Mouse (Mus musculus): Measurements from ENCODE around the gene Gm5767. TPM values are rescaled to one million over a fixed set of nuclear protein-coding genes. Genes with fewer than 3 reads are reported as not detected.

Gm5767 gene
- total and polyA plus RNA-seq, 3 experiments = not detected

GRCm38 (mm10) chr16:8676800-8677199 lies 3.8 kb upstream of the Gm5767 start:
- H3K4me1 ChIP-seq (ENCODE audit: control insufficient read depth in 1 of 2, insufficient read depth in 2 of 2, low read length in 2 of 2) = peaks cover 13 to 43% of the 10 kb centered on the region in 2 experiments
- no peak overlapping the region for H3K27ac ChIP-seq (ENCODE audit: control insufficient read depth, low read depth, low read length)
- H3K9ac ChIP-seq (ENCODE audit: control insufficient read depth, low read depth, low read length, poor library complexity, severe bottlenecking) = no peak overlapping the region
- TF ChIP-seq CHD2 (IDR thresholded peaks at IDR 0.05; ENCODE audit: low read length) = no peak
- no peak for TF ChIP-seq NELFE (IDR thresholded peaks at IDR 0.05; ENCODE audit: low read depth, low read length)
- TF ChIP-seq MAZ (IDR thresholded peaks at IDR 0.05; ENCODE audit: low read depth, low read length) = no peak
- no peak for TF ChIP-seq EP300 (IDR thresholded peaks at IDR 0.05; ENCODE audit: low read depth in 1 of 2, low read length in 2 of 2)
- TF ChIP-seq RCOR1 (IDR thresholded peaks at IDR 0.05; ENCODE audit: low read depth, low read length) = no peak
- TF ChIP-seq HCFC1 (IDR thresholded peaks at IDR 0.05; ENCODE audit: low read depth, low read length) = no peak
- TF ChIP-seq MEF2A (IDR thresholded peaks at IDR 0.05; ENCODE audit: extremely low read depth, insufficient replicate concordance, low read depth, low read length, poor library complexity, severe bottlenecking) = no peak
- no peak for TF ChIP-seq NRF1 (IDR thresholded peaks at IDR 0.05; ENCODE audit: insufficient read depth, low read depth, low read length, poor library complexity, severe bottlenecking)
- TF ChIP-seq E2F4 (IDR thresholded peaks at IDR 0.05; ENCODE audit: borderline replicate concordance, low read depth, low read length) = no peak
- TF ChIP-seq POLR2A (IDR thresholded peaks at IDR 0.05; ENCODE audit: control insufficient read depth in 1 of 2, insufficient read depth in 1 of 2, low read depth in 1 of 2, low read length in 2 of 2, poor library complexity in 1 of 2) = no peak
- no peak for TF ChIP-seq GABPA (IDR thresholded peaks at IDR 0.05; ENCODE audit: low read depth, low read length)
- TF ChIP-seq POLR2AphosphoS5 (IDR thresholded peaks at IDR 0.05; ENCODE audit: borderline replicate concordance, low read depth, low read length) = no peak
- TF ChIP-seq BHLHE40 (IDR thresholded peaks at IDR 0.05; ENCODE audit: borderline replicate concordance, low read depth, low read length) = no peak
- TF ChIP-seq JUND (IDR thresholded peaks at IDR 0.05; ENCODE audit: low read depth, low read length) = no peak
- no peak for TF ChIP-seq MAFK (IDR thresholded peaks at IDR 0.05; ENCODE audit: borderline replicate concordance, low read depth, low read length)
- TF ChIP-seq MYC (IDR thresholded peaks at IDR 0.05; ENCODE audit: low read depth, low read length) = 0 out of 2 replicates have a peak, but pooled peaks have one; percentile 51
- TF ChIP-seq ETS1 (IDR thresholded peaks at IDR 0.05; ENCODE audit: low read depth, low read length) = no peak
- peak; percentile 77 to 98 (median 89) for TF ChIP-seq CTCF (IDR thresholded peaks at IDR 0.05 in 2 of 3, conservative IDR thresholded peaks at IDR 0.05 in 1 of 3; ENCODE audit: control insufficient read depth in 1 of 3, insufficient read depth in 1 of 3, low read depth in 2 of 3, low read length in 3 of 3, poor library complexity in 1 of 3, severe bottlenecking in 1 of 3)
- TF ChIP-seq SIN3A (IDR thresholded peaks at IDR 0.05; ENCODE audit: low read length) = peak; percentile 48; the same call in 1 of the 2 replicates
- TF ChIP-seq ZKSCAN1 (IDR thresholded peaks at IDR 0.05; ENCODE audit: low read depth, low read length) = no peak
- TF ChIP-seq TCF12 (IDR thresholded peaks at IDR 0.05; ENCODE audit: low read depth, low read length) = no peak
- peak; percentile 59 for TF ChIP-seq ZC3H11A (IDR thresholded peaks at IDR 0.05; ENCODE audit: low read depth, low read length)
- TF ChIP-seq KAT2A (conservative IDR thresholded peaks at IDR 0.05; ENCODE audit: low read depth, low read length) = no peak
- no peak for TF ChIP-seq USF2 (IDR thresholded peaks at IDR 0.05; ENCODE audit: borderline replicate concordance in 1 of 2, insufficient read depth in 1 of 2, low read depth in 1 of 2, low read length in 2 of 2)
- no peak for TF ChIP-seq USF1 (IDR thresholded peaks at IDR 0.05; ENCODE audit: low read depth, low read length)
- peak; percentile 96 for TF ChIP-seq SMC3 (IDR thresholded peaks at IDR 0.05; ENCODE audit: low read depth, low read length)
- no peak for TF ChIP-seq TAL1 (IDR thresholded peaks at IDR 0.05; ENCODE audit: low read length)
- TF ChIP-seq TBP (IDR thresholded peaks at IDR 0.05; ENCODE audit: low read depth, low read length) = no peak
- TF ChIP-seq ZMIZ1 (IDR thresholded peaks at IDR 0.05; ENCODE audit: low read depth, low read length) = no peak
- TF ChIP-seq GATA1 (IDR thresholded peaks at IDR 0.05; ENCODE audit: low read depth, low read length) = no peak
- TF ChIP-seq ELF1 (IDR thresholded peaks at IDR 0.05; ENCODE audit: low read depth, low read length) = no peak
- TF ChIP-seq RAD21 (IDR thresholded peaks at IDR 0.05; ENCODE audit: low read depth, low read length) = peak; percentile 68
- no peak for TF ChIP-seq CHD1 (IDR thresholded peaks at IDR 0.05; ENCODE audit: low read depth, low read length)
- no peak for TF ChIP-seq MXI1 (IDR thresholded peaks at IDR 0.05; ENCODE audit: low read depth, low read length)
- DNase-seq (ENCODE audit: low read depth, low spot score) = peak; percentile 81
- H3K27me3 ChIP-seq (ENCODE audit: control insufficient read depth in 1 of 2, insufficient read depth in 2 of 2, low read length in 2 of 2) = no peaks in the 10 kb centered on the region
- H3K4me3 ChIP-seq (ENCODE audit: control insufficient read depth in 1 of 2, insufficient read depth in 1 of 2, low read depth in 2 of 2, low read length in 2 of 2) = no peak overlapping the region
- H3K36me3 ChIP-seq (ENCODE audit: control insufficient read depth in 1 of 2, insufficient read depth in 2 of 2, low read length in 2 of 2) = peaks cover 0 to 30% of the 10 kb centered on the region in 2 experiments; a peak in 2 of 4 replicates
- H3K9me3 ChIP-seq (replicated peaks; ENCODE audit: insufficient read depth, low read length) = no peaks in the 10 kb centered on the region
- H3K79me2 ChIP-seq (ENCODE audit: control insufficient read depth, insufficient read depth, low read length, poor library complexity) = no peaks in the 10 kb centered on the region; the same call in 1 of the 2 replicates
